Mouse (Mus musculus) subcutaneous adipose tissue, adult 2 months (tissue): ENCODE results near the gene Nab1. TPM values are rescaled to one million over a fixed set of nuclear protein-coding genes. Genes with fewer than 3 reads are reported as not detected.

ENCODE experiments used
- polyA plus RNA-seq: library from polyadenylated mRNA; depleted of rRNA; stranded (reverse); fragments of >200 nt; gene quantifications from 2 replicates; pipeline ENCODE4 v1.2.3, GENCODE M21; 2012; ENCODE audit warnings: low replicate concordance; rRNA removed

Gene Nab1
- polyA plus RNA-seq, result 17.0 and 18.6 TPM in 2 replicates

GRCm38 (mm10) chr1:52500314-52500981 is at the start of gene Nab1:
Nab1 (minus strand) TSS chr1:52500679.

Other genes starting within 250 kb of the Nab1 start
- gene Nemp2, start 130.0 kb upstream of the Nab1 start, polyA plus RNA-seq, result 5.5 and 10.0 TPM in 2 replicates
- gene Mfsd6, start 226.8 kb upstream of the Nab1 start, polyA plus RNA-seq, result 6.2 and 11.2 TPM in 2 replicates